ENCODE assay signal across 12 mouse cellular contexts in the genomic region with DNA sequence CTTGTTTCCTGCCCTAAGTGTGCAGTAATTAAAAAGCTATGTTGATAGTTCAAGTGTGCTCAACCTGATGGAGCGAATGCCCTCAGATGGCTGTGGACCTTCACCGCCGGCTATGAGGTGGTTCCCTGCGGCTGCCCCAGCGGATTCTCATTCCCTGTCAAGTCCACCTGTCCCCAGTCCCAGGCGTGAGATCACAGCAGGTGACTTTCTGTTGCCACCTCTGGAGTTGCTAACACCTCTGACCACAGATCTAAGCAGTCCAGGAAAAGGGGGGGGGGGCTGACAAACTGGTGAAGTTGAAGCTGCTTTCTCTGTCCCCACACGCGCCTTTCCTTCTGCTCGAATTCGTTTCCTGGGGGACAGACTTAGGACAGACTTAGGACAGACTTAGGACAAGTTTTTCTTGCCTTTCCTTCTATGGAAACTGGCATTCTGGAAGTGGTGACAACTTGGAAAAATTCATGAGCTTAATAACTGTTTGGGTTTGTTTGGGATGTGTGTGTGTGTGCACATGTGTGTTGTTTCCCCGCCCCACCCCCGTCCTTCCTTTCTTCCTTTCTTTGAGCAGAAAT. TPM values are rescaled to one million over a fixed set of nuclear protein-coding genes. Genes with fewer than 3 reads are reported as not detected.
DNase-seq lines count a peak whose midpoint lies in the region; ATAC-seq and TF ChIP-seq lines count a peak whose summit lies in the region.
"Had no signal": no experiment of that assay in that cellular context is flagged by ENCODE, and none has a peak within 500 bp of the region (broad histone marks: within the 10 kb centered on the region; RNA-seq: fewer than 3 reads in every experiment).

No protein-coding gene starts in this region.

- 12% methylated on average over 12 of the region's 12 CpGs for WGBS in midbrain, embryonic 14.5 days
- 5% methylated on average over 12 of the region's 12 CpGs for WGBS in midbrain, embryonic 13.5 days
- 3% methylated on average over 12 of the region's 12 CpGs for WGBS in limb, embryonic 10.5 days
- 53% methylated on average over 12 of the region's 12 CpGs for WGBS in stomach, postnatal 0 days

- peak; percentile 38 for DNase-seq in embryo, embryonic 10 days (ENCODE audit: low spot score)
- DNase-seq in embryo, embryonic 11 days, result no peak
- DNase-seq in midbrain, embryonic 14.5 days, result peak; percentile 7
- DNase-seq in limb, embryonic 10.5 days (ENCODE audit: low spot score), result peak; percentile 71
- peak; percentile 54 for DNase-seq in stomach, postnatal 0 days (ENCODE audit: low spot score)
- DNase-seq in frontal cortex, postnatal 10 days (ENCODE audit: low spot score in 2 of 2), result no peak
- no peak for DNase-seq in adrenal gland, adult 8-10 months
- DNase-seq: B cell, adult 2 months had no signal

- TF ChIP-seq CTCF in stomach, postnatal 0 days (IDR thresholded peaks at IDR 0.05; ENCODE audit: low read depth), result no peak

- H3K9ac ChIP-seq in midbrain, embryonic 14.5 days (replicated peaks; ENCODE audit: low read length), result no peak overlapping the region
- H3K9ac ChIP-seq in midbrain, embryonic 13.5 days (replicated peaks), result no peak overlapping the region
- H3K9ac ChIP-seq in stomach, postnatal 0 days (ENCODE audit: low read length), result 0 out of 2 replicates have a peak overlapping the region, but pooled peaks have one; percentile 5
- H3K9ac ChIP-seq: embryonic facial prominence, embryonic 13.5 days had no signal

- ATAC-seq in midbrain, embryonic 14.5 days (ENCODE audit: low FRiP score, low TSS enrichment), result no peak
- ATAC-seq in midbrain, embryonic 13.5 days, result no peak
- ATAC-seq in stomach, postnatal 0 days (ENCODE audit: low FRiP score, low TSS enrichment), result no peak
- ATAC-seq: Patski had no signal

- no peak overlapping the region for H3K4me3 ChIP-seq in midbrain, embryonic 14.5 days (replicated peaks; ENCODE audit: low read depth, low read length)
- no peak overlapping the region for H3K4me3 ChIP-seq in midbrain, embryonic 13.5 days (replicated peaks)
- H3K4me3 ChIP-seq in limb, embryonic 10.5 days, result peak overlapping the region; percentile 85
- no peak overlapping the region; the same call in 1 of the 2 replicates for H3K4me3 ChIP-seq in stomach, postnatal 0 days (ENCODE audit: low read depth, low read length)
- H3K4me3 ChIP-seq: embryonic facial prominence, embryonic 13.5 days had no signal

- peaks cover 21% of the 10 kb centered on the region; the same call in 1 of the 2 replicates for H3K4me1 ChIP-seq in midbrain, embryonic 14.5 days (ENCODE audit: control insufficient read depth, insufficient read depth, low read length)
- peaks cover 49% of the 10 kb centered on the region for H3K4me1 ChIP-seq in midbrain, embryonic 13.5 days (replicated peaks)
- peaks cover 58% of the 10 kb centered on the region for H3K4me1 ChIP-seq in limb, embryonic 10.5 days
- H3K4me1 ChIP-seq in stomach, postnatal 0 days (replicated peaks; ENCODE audit: control insufficient read depth, insufficient read depth), result no peaks in the 10 kb centered on the region

- no peak for TF ChIP-seq EP300 in stomach, postnatal 0 days (optimal IDR thresholded peaks at IDR 0.05)

- H3K36me3 ChIP-seq in midbrain, embryonic 14.5 days (ENCODE audit: control insufficient read depth, insufficient read depth, low read length), result no peaks in the 10 kb centered on the region
- no peaks in the 10 kb centered on the region for H3K36me3 ChIP-seq in midbrain, embryonic 13.5 days
- H3K36me3 ChIP-seq in limb, embryonic 10.5 days, result no peaks in the 10 kb centered on the region
- no peaks in the 10 kb centered on the region for H3K36me3 ChIP-seq in stomach, postnatal 0 days (ENCODE audit: control insufficient read depth, insufficient read depth, low read length)
- H3K36me3 ChIP-seq: embryonic facial prominence, embryonic 13.5 days had no signal

- H3K4me2 ChIP-seq in midbrain, embryonic 14.5 days (ENCODE audit: low read length), result no peak overlapping the region
- no peak overlapping the region for H3K4me2 ChIP-seq in midbrain, embryonic 13.5 days (replicated peaks)
- peak overlapping the region; percentile 72 for H3K4me2 ChIP-seq in stomach, postnatal 0 days (replicated peaks; ENCODE audit: low read depth)
- H3K4me2 ChIP-seq: embryonic facial prominence, embryonic 13.5 days; liver, embryonic 11.5 days had no signal

- no peak overlapping the region for H3K27ac ChIP-seq in midbrain, embryonic 14.5 days (replicated peaks; ENCODE audit: low read depth, low read length)
- H3K27ac ChIP-seq in midbrain, embryonic 13.5 days, result no peak overlapping the region
- peak overlapping the region; percentile 100 for H3K27ac ChIP-seq in limb, embryonic 10.5 days
- H3K27ac ChIP-seq in stomach, postnatal 0 days (replicated peaks), result peak overlapping the region; percentile 65
- H3K27ac ChIP-seq: embryonic facial prominence, embryonic 13.5 days had no signal

- H3K9me3 ChIP-seq in midbrain, embryonic 14.5 days (ENCODE audit: control insufficient read depth, low read length), result no peaks in the 10 kb centered on the region
- no peaks in the 10 kb centered on the region for H3K9me3 ChIP-seq in midbrain, embryonic 13.5 days
- no peaks in the 10 kb centered on the region for H3K9me3 ChIP-seq in limb, embryonic 10.5 days (replicated peaks)
- no peaks in the 10 kb centered on the region for H3K9me3 ChIP-seq in stomach, postnatal 0 days (ENCODE audit: control insufficient read depth, low read length)
- H3K9me3 ChIP-seq: embryonic facial prominence, embryonic 13.5 days had no signal

- peaks cover 69% of the 10 kb centered on the region for H3K27me3 ChIP-seq in midbrain, embryonic 14.5 days (ENCODE audit: control insufficient read depth, insufficient read depth, low read length)
- peaks cover 65% of the 10 kb centered on the region for H3K27me3 ChIP-seq in midbrain, embryonic 13.5 days
- no peaks in the 10 kb centered on the region for H3K27me3 ChIP-seq in limb, embryonic 10.5 days (ENCODE audit: low read depth, poor library complexity, severe bottlenecking)
- no peaks in the 10 kb centered on the region for H3K27me3 ChIP-seq in stomach, postnatal 0 days (ENCODE audit: control insufficient read depth, insufficient read depth, low read length)

RNA-seq across cellular contexts. Expression of a gene that starts 35.3 kb away (rescaled TPM):
- polyA plus RNA-seq in midbrain, embryonic 14.5 days (2014; fragmentation: Nextera tagmentation; extraction: Ambion mirVana), result 4.6 and 10.1 TPM in 2 replicates
- 11.1 and 13.4 TPM in 2 replicates for polyA plus RNA-seq in midbrain, embryonic 13.5 days (2015; fragmentation: Nextera tagmentation; extraction: Ambion mirVana)
- polyA plus RNA-seq in limb, embryonic 10.5 days (2016; fragmentation: Nextera tagmentation; extraction: Ambion mirVana), result 167 and 217 TPM in 2 replicates
- 25.7 and 27.9 TPM in 2 replicates for polyA plus RNA-seq in stomach, postnatal 0 days (2015; fragmentation: Nextera tagmentation; extraction: Ambion mirVana)
- total RNA-seq in adrenal gland, adult 8-10 months (2022), result 1 to 10 TPM; 5.9 to 8.9 (median 6.3) TPM

Comparison
In these comparisons a context has a peak if more than half of its experiments do, and no peak if none do; other contexts are left out.
1. DNase-seq: peak in embryo, embryonic 10 days (single experiment), midbrain, embryonic 14.5 days (single experiment), limb, embryonic 10.5 days (single experiment) and stomach, postnatal 0 days (single experiment); none in embryo, embryonic 11 days (single experiment), frontal cortex, postnatal 10 days (0 of 2) and adrenal gland, adult 8-10 months (single experiment).
2. H3K27ac ChIP-seq: peak in limb, embryonic 10.5 days (single experiment) and stomach, postnatal 0 days (single experiment); none in midbrain, embryonic 14.5 days (single experiment) and midbrain, embryonic 13.5 days (single experiment).